Mouse (Mus musculus): ENCODE results near the gene Slc6a19.
"Not testable (repeated sequence)": the region's sequence is repeated elsewhere in the genome, so short reads cannot be mapped to it uniquely, and the experiment has no call there.

Gene Slc6a19

DNA sequence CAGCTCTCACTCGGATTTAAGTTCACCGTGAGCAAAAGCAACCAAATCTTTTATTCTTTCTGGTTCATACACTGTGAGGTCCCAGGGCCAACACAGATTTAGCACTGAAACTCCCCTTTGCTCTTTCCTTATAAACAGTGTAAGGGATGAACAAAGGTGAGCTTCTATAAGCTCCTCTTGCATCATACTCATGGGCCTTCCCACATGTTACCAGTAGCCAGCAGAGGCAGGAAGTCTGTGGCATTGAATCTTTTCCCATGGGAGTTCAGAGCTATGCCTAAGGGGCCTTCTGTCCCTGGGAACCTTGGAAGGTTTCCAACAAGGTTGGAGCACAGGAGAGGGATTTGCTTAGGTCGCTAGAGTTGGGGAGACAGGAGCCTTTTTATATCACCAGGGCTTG, 7.6 kb upstream of the Slc6a19 start:
- no peak for DNase-seq (ENCODE audit: low spot score in 2 of 2)

DNA sequence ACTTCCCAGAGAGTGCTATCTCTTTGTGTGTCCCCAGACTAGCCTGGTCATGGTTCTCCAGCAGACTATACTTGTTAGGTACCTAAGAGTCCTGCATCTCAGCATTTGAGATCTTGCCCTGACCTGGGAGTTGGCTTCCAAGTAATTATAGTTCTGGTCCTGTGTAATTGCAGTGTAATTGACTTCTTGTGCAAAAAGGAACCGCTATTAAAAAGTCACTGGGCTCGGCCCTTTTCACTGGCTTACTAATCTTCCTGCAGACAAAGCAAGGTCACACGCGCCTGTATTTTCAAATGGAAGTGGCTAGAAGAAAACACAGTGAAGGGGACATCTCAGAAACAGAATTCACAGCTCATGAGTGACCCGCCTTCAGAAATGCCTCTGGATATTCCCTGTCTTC, 7.1 kb upstream of the Slc6a19 start:
- DNase-seq (ENCODE audit: low spot score in 2 of 2) = no peak

DNA sequence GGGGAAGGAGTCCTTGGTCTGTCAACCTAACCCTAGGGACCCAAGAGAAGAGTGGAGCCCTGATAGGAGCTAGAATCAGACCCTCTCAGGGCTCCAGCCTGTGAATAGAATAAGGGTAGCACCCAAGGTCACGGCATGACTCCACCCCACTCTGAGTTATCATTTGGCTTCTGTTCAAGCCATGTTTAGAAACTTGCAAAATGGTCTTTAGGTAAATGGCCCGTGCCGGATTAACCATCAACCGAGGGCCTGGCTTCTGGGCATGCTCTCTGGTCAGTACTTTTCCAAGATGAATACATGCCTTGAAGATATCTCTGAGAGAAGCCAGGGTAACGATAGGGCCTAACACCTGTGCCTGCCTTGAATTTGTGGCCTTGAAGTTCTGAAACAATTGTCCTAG, 6.6 kb upstream of the Slc6a19 start:
- DNase-seq (ENCODE audit: low spot score in 2 of 2) = no peak

DNA sequence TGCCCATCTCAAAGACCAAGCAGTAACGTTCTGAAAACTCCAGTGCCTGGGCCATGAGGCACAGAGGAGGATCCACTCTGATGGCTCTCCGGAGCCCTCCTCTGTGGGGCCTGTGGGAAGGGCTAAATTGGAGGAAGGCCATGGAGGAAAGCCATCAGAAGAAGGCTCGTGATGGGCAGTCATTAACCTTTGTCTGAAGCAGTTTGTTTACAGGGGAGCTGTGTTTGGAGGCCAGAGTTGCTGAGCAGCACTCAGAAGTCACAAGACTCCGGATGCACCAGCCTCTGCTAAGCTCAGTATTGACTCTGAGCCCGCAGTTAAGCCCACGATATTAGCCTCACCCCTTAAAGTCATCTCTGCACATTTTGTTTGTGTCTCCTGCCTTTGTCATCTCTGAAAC, 4.8 kb upstream of the Slc6a19 start:
- DNase-seq (ENCODE audit: low spot score in 2 of 2) = no peak

DNA sequence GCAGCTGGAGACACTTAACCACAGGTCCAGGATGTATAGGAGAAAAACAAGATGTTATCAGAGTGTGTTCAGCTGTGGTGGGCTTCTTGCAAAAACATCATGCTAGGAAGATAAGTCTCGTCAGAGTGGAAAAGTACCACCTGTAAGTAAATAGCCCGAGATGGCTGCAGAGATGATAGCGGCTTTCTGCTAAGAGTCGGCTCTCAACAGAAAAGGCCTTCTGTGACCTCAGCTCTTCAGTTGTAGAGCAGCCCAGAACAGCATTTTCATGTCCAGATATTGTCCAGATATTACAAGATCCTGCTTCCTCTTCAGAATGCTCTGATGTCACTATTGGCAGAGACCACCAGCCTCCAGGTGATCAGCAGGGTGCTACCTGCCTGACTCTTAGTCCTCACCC, 1.2 kb downstream of the Slc6a19 start:
- DNase-seq (ENCODE audit: low spot score in 2 of 2) = not testable (repeated sequence)

DNA sequence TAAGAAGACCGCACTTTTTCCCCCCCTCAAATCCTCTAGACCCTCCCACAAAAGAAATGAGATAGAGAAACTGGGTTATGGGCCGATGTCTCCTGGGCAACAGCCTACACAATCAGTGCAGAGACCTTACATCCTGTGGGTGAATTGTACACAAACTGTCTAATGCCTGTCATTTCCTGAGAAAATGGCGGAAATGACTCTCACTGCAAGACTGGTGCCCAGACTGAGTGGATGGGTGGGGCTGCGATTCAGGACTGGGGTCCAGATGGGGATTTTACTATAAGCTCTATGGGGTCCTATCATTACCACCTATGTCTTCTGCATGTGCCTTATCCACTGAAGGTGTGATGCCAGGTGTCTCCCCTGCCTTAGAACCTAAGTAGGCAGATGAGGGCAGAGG, 1.9 kb downstream of the Slc6a19 start:
- no peak for DNase-seq (ENCODE audit: low spot score in 2 of 2)

DNA sequence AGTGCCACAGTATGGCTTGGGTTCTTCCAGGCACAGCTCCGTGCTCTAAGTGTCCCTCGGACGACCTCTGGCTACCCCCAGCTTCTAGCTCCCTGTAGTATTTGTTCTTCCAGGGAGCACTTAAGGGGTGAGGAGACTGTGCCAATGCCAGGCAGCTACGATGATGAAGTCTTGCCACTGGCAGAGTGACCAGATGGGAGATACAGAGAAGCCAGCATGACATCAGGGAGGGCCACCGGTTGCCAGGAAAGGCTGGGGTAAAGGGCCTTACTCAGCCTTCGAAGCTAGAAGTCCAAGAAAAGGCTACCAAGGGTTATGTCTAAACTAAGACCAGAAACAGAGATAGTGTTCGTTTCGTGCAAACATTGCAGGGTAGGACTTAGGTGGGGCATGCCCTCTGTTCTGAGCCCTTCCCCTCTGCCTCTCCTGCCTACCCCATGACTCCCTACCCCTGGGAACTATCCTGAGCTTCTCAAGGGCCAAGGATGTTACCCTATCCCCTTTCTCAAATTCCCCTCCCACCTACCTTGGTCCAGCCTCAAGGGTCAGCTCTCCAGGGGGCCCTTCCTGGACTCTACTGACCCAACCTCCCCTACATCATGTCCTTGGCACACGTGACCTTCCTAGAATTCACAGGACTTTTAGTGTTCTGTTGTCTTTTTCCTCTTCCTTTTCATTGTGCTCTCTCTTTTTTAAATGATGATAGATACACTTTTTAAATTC, 3.3 kb downstream of the Slc6a19 start:
- peak in 1 of 2 experiments; percentile 10 for DNase-seq (ENCODE audit: low spot score in 2 of 2)

DNA sequence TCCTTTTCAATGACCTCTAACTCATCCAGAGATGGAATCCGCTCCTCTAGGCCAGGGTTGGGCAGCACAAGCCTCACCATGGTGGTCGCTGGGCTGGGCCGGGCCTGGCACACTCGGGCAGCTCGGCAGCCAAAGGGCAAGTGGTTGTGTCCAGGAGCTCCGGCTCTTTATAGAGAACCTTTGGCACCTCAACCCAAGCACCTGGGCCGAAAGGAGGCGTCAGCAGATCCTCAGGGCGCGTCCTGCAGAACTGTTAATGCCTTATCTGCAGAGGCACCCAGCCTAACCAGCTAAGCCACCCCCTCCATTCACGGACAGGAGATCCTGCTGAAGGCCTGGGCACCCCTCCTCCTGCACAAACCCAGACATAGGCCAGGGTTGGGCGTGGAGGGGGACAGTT, 4.1 kb downstream of the Slc6a19 start:
- no peak for DNase-seq (ENCODE audit: low spot score in 2 of 2)

DNA sequence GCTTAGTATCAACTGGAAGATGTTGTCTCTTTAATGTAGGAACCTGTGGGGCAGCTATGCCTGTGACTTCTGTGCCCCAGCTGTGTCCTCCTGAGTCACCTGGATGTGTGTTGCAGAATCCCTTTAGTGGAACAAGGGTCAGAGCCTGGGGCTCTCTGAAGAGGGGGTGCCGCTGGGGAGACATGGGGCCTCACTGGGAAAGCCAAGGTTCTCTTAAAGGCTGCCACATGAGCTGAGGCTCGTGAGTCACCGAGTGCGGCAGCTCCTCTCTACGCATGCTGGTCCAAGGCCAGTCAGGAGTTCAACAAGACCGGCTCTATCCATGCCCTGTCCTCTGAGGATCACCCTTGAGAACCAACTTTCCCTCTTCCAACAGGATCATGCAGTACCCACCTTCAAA, 5.0 kb downstream of the Slc6a19 start:
- no peak for DNase-seq (ENCODE audit: low spot score in 2 of 2)

DNA sequence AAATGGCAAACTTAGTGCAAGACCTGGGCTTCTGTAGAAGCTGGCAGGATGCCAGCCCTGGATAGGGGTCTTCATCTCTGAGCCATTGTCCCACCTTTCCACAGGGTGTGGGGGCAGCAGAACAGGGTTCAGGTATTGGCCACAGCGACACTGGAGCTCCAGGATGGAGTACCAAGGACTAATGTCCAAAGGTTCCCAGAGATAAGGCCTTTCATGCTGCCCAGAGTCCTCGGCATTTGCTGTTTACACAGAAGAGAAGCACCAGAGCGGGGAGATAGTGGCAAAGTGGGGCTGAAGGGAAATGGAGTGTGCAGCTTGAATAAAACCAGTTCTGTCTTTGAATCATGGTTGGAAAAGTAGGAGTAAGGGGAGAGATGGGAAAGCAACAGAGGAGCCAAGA, 8.1 kb downstream of the Slc6a19 start:
- DNase-seq (ENCODE audit: low spot score in 2 of 2) = no peak

DNA sequence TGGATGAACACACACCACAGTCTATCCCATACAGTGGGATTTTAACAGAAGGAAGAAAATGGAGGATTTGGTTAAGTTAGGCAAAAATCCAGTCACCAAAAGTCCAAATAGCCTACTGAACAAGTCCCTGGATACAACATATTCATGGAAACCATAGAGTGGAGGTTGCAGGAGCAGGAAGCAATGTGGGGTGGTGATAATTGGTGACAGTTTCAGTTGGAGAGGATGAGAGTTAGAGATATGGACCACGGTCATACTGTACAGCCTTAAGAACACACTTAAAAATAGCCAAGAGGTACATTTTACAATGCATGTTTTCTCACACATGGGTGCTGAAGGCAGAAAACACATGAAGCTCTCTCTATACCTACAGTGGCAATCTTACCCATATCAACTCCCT, 9.7 kb downstream of the Slc6a19 start:
- no peak for DNase-seq (ENCODE audit: low spot score in 2 of 2)

DNA sequence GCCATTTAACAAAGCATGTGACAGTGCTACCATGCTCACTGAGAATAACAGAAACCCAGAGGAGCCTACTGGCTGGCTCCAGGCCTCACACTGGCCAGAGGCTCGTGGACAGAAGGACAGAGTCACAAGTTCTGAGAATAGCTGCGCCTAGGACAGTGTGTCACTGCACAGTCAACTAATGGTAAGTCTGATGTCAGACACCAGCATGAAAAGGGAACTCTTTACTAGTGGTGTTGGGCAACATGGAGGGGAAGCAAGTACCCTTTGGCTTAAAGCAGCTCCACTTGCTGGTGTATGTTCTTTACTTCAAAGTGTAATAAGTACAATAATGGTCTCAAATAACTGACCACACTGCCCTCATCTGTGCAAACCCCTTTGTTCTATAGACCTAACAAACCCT, 11.3 kb downstream of the Slc6a19 start:
- no peak for DNase-seq (ENCODE audit: low spot score in 2 of 2)

DNA sequence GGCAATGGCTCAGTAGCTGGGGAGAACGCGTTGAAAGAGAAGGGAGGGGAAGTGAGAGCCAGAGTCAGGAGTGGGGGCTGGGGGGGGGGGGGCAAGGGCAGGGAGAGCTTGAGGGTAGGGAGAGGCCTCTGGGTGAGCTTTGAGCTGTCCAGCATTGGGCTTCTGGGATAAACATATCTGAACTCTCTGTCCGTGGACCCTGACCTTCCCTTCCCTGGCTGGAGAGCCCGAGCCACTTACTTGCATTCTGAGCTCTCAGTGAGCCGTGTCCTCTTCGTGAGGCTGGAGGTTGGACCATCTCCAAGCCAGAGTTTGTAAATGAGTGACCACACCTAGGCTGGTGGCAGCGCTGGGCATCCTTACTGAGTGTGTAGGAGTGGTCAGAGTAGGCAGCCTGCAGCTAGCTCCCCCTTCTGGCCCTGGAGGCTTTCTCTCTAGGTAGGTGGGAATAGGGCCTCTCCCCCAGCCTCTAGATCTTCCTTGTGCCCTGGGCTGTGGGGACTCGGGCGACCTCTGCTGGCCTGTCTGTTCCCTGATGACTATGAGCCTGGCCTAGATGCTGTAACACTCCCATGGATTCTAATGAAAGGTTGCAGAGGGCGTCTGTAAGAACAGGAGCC, 12.3 kb downstream of the Slc6a19 start:
- DNase-seq (ENCODE audit: low spot score in 2 of 2) = peak; percentile 12 to 36

DNA sequence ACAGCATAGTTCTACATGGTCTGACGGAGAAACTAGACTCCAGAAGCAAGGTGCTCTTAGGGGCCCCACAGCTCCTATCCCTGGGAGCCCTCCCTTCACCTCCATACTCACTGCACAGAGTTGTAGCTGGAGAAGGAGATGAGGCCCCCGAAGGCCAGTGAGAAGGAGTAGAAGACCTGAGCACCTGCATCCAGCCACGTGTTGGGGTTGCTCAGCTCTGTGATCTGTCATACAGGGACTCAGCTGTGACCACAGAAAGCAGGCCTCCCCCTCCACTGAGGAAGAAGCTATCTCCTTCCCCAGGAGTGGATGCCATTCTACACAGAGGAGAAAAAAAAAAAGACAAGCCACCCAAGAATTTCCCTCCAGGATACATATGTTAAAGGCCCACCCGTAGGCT, 15.7 kb downstream of the Slc6a19 start:
- DNase-seq (ENCODE audit: low spot score in 2 of 2) = no peak

DNA sequence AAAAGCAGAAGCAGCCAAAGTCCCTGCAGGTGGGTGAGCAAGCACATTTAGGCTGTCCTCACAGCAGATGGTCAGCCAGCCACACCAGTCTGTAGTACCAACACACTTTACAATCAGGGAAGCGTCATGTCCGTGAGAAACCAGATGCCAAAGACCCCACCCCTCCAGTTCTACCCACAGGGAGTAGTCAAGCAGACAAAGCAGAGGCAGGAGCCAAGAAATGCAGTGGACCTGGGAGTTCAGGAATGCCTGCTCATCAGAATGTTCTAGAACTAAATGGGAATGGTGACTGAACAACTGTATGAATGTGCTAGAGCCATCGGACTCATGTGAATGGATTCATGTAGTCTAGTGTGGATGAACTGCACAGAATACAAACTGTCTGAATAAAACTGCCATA, 17.1 kb downstream of the Slc6a19 start:
- DNase-seq (ENCODE audit: low spot score in 2 of 2) = no peak

DNA sequence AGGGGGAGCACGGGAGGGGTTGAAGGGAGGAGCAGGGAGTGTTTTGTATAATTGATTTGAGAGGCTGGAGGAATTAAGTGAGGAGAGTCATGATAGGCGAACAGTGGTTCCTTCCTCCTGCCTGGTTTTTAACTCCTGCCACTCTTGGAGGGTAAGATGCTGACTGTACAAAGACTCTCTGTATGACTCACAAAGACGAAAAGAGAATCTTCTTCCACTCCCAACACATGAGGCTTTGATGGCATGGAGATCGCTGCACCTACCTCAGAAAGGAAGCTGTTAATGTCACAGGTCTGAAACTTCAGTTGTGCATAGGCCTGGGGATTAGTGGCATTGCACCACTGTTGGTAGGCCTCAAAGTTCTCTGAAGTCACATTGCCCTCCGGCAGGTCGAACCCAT, 19.2 kb downstream of the Slc6a19 start:
- no peak for DNase-seq (ENCODE audit: low spot score in 2 of 2)

DNA sequence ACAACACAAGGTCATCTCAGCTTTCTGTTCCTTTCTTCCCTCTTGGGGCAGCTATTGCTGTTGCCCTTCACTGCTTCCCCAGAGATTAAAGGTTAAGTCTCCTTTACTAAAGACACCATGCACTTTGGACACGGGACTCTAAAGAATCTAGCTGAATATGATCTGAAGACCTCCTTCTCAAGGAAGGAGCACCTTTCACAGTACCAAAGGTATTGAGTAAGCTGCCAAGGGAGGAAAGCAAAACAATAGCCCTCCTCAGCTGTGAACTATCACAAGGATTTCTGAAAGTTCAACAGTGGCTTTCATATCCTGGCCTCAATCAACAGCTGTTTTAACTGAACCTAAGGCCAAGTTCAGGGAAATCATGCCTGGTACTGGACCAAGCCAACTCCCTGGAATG, 20.3 kb downstream of the Slc6a19 start:
- no peak for DNase-seq (ENCODE audit: low spot score in 2 of 2)

DNA sequence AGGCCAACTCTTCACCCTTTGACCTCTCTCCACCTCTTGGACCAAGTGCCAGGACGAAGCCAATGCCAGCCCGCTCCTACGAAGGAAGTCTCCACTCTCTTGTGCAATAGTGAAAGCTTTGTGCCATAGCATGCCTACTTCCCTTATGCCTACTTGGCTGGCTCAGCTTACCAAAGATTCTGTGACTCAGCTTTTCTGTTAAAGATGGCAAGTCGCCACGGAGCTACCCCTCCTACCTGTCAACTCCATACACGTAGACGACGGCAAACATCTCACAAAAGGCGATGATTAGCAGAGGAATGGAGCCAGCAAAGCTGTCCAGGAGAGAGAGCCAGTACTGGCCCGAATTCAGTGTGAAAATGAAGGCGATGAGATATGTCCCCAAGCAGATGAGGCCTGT, 21.0 kb downstream of the Slc6a19 start:
- DNase-seq (ENCODE audit: low spot score in 2 of 2) = peak in 1 of 2 experiments; percentile 51

DNA sequence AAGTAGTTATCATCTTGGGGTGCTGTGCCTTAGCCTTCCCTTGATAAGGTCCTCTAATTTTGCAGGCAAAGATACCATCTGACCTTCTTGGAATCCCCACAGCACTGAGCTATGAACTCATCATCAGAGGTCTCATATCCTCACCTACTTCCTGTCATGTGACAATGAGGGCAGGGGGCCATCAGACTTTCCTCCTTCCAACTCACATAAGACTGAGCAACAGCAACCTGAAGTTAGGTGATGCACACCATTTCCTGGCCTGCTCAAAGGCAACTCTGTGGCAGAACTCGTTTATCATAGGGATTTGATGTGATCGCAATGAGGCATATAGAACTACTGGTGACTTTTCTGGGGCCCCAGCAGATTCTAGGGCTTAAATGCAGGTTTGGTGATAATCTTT, 22.4 kb downstream of the Slc6a19 start:
- DNase-seq (ENCODE audit: low spot score in 2 of 2) = no peak

DNA sequence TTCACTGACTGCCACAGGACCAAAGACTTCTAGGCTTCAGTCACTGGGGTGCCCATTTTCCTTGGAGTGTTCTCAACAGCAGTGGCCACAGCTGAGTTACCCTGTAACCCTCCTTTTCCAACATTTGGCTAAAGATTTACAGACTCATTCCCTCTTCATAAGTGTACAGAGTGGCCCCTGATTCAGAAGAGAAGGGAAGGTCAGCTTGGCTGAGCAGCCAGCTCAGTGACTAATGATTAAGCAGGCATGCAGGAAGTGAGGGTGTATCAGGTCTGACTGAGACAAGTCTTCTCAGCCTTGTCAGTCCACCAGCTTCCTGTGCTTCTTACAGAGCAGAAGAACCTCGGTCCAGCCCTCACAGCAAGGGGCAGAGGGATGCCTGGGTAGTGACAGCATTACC, 24.3 kb downstream of the Slc6a19 start:
- DNase-seq (ENCODE audit: low spot score in 2 of 2) = no peak

DNA sequence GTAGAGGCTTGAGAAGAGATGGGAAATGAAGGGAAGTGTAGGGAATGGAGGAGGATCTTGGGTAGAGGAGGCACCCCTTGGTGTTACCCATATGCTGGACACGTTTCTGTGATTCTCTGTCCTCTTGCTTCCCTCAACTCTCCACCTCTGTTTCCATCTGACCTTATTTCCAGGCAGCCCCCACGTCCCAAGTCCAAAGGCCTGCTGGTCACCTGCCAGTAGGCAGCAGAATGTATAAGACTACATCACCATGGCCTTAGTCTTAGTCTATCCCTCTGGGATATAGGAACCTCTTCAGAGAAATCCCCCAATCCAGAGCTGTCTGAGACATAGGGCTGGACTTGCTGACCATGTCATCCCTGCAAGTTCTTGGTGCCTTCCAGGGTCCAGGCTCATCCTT, 25.4 kb downstream of the Slc6a19 start:
- DNase-seq (ENCODE audit: low spot score in 2 of 2) = no peak

DNA sequence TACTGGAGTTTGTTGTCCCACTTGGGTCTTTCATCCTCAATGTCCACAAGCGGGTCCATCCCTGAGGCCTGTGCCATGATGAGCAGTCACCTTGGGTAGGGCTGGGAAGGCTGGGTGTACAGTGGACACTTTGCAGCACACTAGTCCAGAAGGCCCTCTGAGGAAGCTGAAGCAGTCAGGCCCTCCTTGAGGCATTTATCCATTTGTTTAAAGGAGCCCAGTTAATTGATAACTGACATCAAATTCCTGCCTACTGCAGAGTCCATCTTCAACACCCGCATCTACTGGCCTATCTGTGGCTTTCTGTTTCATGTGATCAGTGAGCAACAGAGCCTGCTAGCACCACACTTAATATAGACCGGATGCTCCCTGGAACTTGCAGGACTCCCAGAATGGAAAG, 26.8 kb downstream of the Slc6a19 start, which contains the start of gene Slc6a18:
Slc6a18 (minus strand) TSS at position 171 of the 400 bp plus-strand sequence.
- no peak for DNase-seq (ENCODE audit: low spot score in 2 of 2)

DNA sequence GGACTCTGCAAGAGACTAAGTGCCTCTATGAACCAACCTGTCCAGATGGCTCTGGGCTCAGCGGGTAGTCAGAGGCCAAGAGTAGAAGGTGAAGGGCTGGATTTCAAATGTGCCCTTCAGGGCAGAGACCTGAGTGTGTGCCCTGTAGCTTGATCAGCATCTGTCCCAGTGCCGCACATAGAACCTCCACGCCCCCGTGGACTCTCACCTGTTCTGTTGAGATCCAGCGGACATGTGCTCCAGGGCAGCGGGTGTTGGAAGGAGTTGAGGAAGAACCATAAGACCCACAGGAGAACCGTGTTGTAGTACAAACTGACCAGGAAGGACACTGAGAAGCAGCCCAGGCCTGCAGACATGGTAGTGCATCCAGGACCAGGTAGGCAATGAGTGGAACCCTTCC, 29.5 kb downstream of the Slc6a19 start:
- no peak for DNase-seq (ENCODE audit: low spot score in 2 of 2)
